Mouse (Mus musculus) right cerebral cortex, adult 18-20 months (tissue): ENCODE data around the gene Dll1.

Experiments used
- DNase-seq: peaks from one replicate; pipeline ENCODE4 v3.0.0; 2022; ENCODE audit warnings: mixed read lengths

Dll1 gene

GRCm38 (mm10) chr17:15376494-15377181, at the start of gene Dll1:
Dll1 (minus strand) TSS chr17:15376872.
- DNase-seq: no peak

- DNase-seq: no peak
These were observed 49.3 kb upstream of the Dll1 start for GRCm38 (mm10) chr17:15425931-15426330.

- peak; percentile 87 for DNase-seq
These were observed 46.6 kb upstream of the Dll1 start for GRCm38 (mm10) chr17:15423080-15423765.

- DNase-seq: no peak
These were observed 46.0 kb upstream of the Dll1 start for GRCm38 (mm10) chr17:15422666-15423065.

GRCm38 (mm10) chr17:15421446-15421845, 44.8 kb upstream of the Dll1 start:
- DNase-seq: no peak

- peak; percentile 56 for DNase-seq
These were observed 43.4 kb upstream of the Dll1 start for GRCm38 (mm10) chr17:15420021-15420603.

- DNase-seq: no peak
These were observed 42.9 kb upstream of the Dll1 start for GRCm38 (mm10) chr17:15419534-15419933.

GRCm38 (mm10) chr17:15416596-15417215, 40.0 kb upstream of the Dll1 start:
- DNase-seq: no peak

- DNase-seq: no peak
These were observed 34.2 kb upstream of the Dll1 start for GRCm38 (mm10) chr17:15410861-15411260.

GRCm38 (mm10) chr17:15409261-15409660, 32.6 kb upstream of the Dll1 start:
- peak; percentile 51 for DNase-seq

GRCm38 (mm10) chr17:15406576-15406975, 29.9 kb upstream of the Dll1 start:
- no peak for DNase-seq

- no peak for DNase-seq
These were observed 25.0 kb upstream of the Dll1 start for GRCm38 (mm10) chr17:15401716-15402115.

GRCm38 (mm10) chr17:15395997-15396675, 19.5 kb upstream of the Dll1 start, which contains the start of gene Fam120b:
Fam120b (plus strand) TSS chr17:15396202.
- peak; percentile 96 for DNase-seq

GRCm38 (mm10) chr17:15389356-15389755, 12.7 kb upstream of the Dll1 start:
- no peak for DNase-seq

GRCm38 (mm10) chr17:15388892-15389291, 12.2 kb upstream of the Dll1 start:
- no peak for DNase-seq

- DNase-seq: no peak
These were observed 6.7 kb upstream of the Dll1 start for GRCm38 (mm10) chr17:15383360-15383759.

GRCm38 (mm10) chr17:15381869-15382660, 5.4 kb upstream of the Dll1 start:
- DNase-seq: no peak

- DNase-seq: no peak
These were observed 4.6 kb upstream of the Dll1 start for GRCm38 (mm10) chr17:15381092-15381860.

GRCm38 (mm10) chr17:15380641-15381051, 4.0 kb upstream of the Dll1 start:
- peak; percentile 47 for DNase-seq

- no peak for DNase-seq
These were observed 3.3 kb upstream of the Dll1 start for GRCm38 (mm10) chr17:15379741-15380526.
